Mouse (Mus musculus) neural tube, embryonic 10.5 days (tissue): ENCODE results near the gene Cacng2.
"Not testable (repeated sequence)": the region's sequence is repeated elsewhere in the genome, so short reads cannot be mapped to it uniquely, and the experiment has no call there.

ENCODE experiments used
- DNase-seq: peaks from one replicate; pipeline ENCODE4 v3.0.0-alpha.2; 2017; ENCODE audit warnings: low spot score; ENCODE audit errors: extremely low spot score

Cacng2 gene

GRCm38 (mm10) chr15:78024211-78024610, 95.6 kb downstream of the Cacng2 start:
- DNase-seq, result no peak

- no peak for DNase-seq
Measured at GRCm38 (mm10) chr15:78014046-78014445, 105.8 kb downstream of the Cacng2 start.

GRCm38 (mm10) chr15:78008206-78008605, 111.6 kb downstream of the Cacng2 start:
- not testable (repeated sequence) for DNase-seq

- DNase-seq, result no peak
Measured at GRCm38 (mm10) chr15:78003929-78004328, 115.9 kb downstream of the Cacng2 start.

GRCm38 (mm10) chr15:78001400-78001799, 118.4 kb downstream of the Cacng2 start:
- DNase-seq, result no peak

- no peak for DNase-seq
Measured at GRCm38 (mm10) chr15:77988541-77988940, 131.3 kb downstream of the Cacng2 start.

- no peak for DNase-seq
Measured at GRCm38 (mm10) chr15:77983391-77983790, 136.4 kb downstream of the Cacng2 start.

GRCm38 (mm10) chr15:77982195-77982939, 137.5 kb downstream of the Cacng2 start:
- DNase-seq, result peak; percentile 73

- DNase-seq, result no peak
Measured at GRCm38 (mm10) chr15:77981181-77981680, 138.6 kb downstream of the Cacng2 start.

- no peak for DNase-seq
Measured at GRCm38 (mm10) chr15:77979427-77979865, 140.4 kb downstream of the Cacng2 start.

GRCm38 (mm10) chr15:77977663-77978062, 142.2 kb downstream of the Cacng2 start:
- DNase-seq, result no peak

GRCm38 (mm10) chr15:77974165-77974841, 145.5 kb downstream of the Cacng2 start:
- DNase-seq, result no peak

GRCm38 (mm10) chr15:77970470-77971292, 149.1 kb downstream of the Cacng2 start, which contains the start of gene Eif3d:
Gene Eif3d (minus strand): TSS chr15:77970813.
- peak; percentile 97 for DNase-seq

GRCm38 (mm10) chr15:77969940-77970469, 149.8 kb downstream of the Cacng2 start:
- DNase-seq, result no peak

GRCm38 (mm10) chr15:77965117-77965528, 154.7 kb downstream of the Cacng2 start:
- DNase-seq, result no peak

GRCm38 (mm10) chr15:77962447-77962846, 157.4 kb downstream of the Cacng2 start:
- DNase-seq, result no peak

- no peak for DNase-seq
Measured at GRCm38 (mm10) chr15:77960693-77961092, 159.1 kb downstream of the Cacng2 start.

GRCm38 (mm10) chr15:77958071-77958470, 161.8 kb downstream of the Cacng2 start:
- no peak for DNase-seq

GRCm38 (mm10) chr15:77957625-77958024, 162.2 kb downstream of the Cacng2 start:
- DNase-seq, result no peak

- DNase-seq, result peak; percentile 87
Measured at GRCm38 (mm10) chr15:77956404-77956901, 163.4 kb downstream of the Cacng2 start, which contains the start of gene Foxred2. Gene Foxred2 (minus strand): TSS chr15:77956722.
